Mouse (Mus musculus) olfactory bulb, adult 2 months (tissue): ENCODE data around the gene Negr1.

ENCODE experiments used
- CTCF ChIP-seq: fragments of 200-500 bp; IDR thresholded peaks from 2 replicates; pipeline ENCODE4 v1.5.1; 2012; ENCODE audit warnings: low read depth, mild to moderate bottlenecking, low read length, moderate library complexity; ENCODE audit not compliant: insufficient read depth
- POLR2A ChIP-seq: fragments of 200-500 bp; IDR thresholded peaks from 2 replicates; pipeline ENCODE4 v1.6.1; 2012; ENCODE audit warnings: mild to moderate bottlenecking, low read depth, low read length, moderate library complexity; ENCODE audit not compliant: insufficient read depth

DNA sequence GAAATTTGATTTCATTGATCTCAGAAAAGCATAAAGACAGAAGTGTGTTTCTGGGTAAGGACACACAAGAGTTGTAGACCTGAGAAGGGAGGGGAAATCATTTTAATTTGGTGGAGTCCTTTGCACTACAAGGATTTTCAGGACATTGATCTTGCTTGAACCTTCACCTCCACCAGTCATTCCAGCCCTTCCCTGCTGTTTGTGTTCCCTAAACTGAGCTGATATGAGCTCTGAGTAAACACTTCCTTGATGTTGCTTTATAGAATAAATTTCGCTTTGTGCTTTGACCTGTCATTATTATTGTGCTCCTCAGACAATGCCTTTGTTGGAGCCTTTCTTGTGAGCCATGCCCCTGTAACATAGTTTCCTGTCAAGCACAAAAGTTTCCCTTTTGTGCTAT is 335.0 kb downstream of the Negr1 start:
- TF ChIP-seq CTCF (no peak), POLR2A (no peak)
